Mouse (Mus musculus): Measurements from ENCODE around the gene Cib1. TPM values are rescaled to one million over a fixed set of nuclear protein-coding genes. Genes with fewer than 3 reads are reported as not detected.

The Cib1 gene
- total and polyA plus RNA-seq, 3 experiments, result 84.5 to 145 TPM; not detected in 1

DNA sequence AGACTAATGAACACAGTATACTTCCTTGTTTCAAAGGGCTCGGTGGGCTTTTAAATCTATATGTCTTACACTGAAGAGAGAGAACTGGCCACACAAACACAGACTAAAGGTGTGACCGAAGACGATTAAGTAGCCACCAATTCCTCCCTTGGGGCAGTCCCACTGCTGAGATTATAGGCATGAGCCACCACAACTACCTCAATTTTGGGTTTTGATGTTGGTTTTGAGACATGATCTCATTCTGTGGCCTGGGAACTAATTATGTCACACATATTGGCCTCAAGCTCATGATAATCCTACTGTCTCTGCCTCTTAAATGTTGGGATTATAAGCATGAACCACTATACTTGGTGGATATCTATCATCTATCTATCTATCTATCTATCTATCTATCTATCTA lies 55.2 kb downstream of the Cib1 start:
- DNase-seq (ENCODE audit: low read depth, low spot score), result no peak
- peaks cover 10 to 51% of the 10 kb centered on the region in 2 experiments for H3K4me1 ChIP-seq (ENCODE audit: control insufficient read depth in 1 of 2, insufficient read depth in 2 of 2, low read length in 2 of 2)
- H3K9me3 ChIP-seq (replicated peaks; ENCODE audit: insufficient read depth, low read length), result no peaks in the 10 kb centered on the region

More for the DNA sequence above, 55.2 kb downstream of the Cib1 start:
- Histone ChIP-seq H3K27ac (ENCODE audit: control insufficient read depth, low read depth, low read length) (no peak overlapping the region), H3K79me2 (ENCODE audit: control insufficient read depth, insufficient read depth, low read length, poor library complexity) (no peaks in the 10 kb centered on the region), H3K27me3 (ENCODE audit: control insufficient read depth in 1 of 2, insufficient read depth in 2 of 2, low read length in 2 of 2) (no peaks in the 10 kb centered on the region), H3K4me3 (ENCODE audit: control insufficient read depth in 1 of 2, insufficient read depth in 1 of 2, low read depth in 2 of 2, low read length in 2 of 2) (no peak overlapping the region), H3K9ac (ENCODE audit: control insufficient read depth, low read depth, low read length, poor library complexity, severe bottlenecking) (no peak overlapping the region), H3K36me3 (ENCODE audit: control insufficient read depth in 1 of 2, insufficient read depth in 2 of 2, low read length in 2 of 2) (peaks cover 0 to 19% of the 10 kb centered on the region in 2 experiments; a peak in 2 of 4 replicates)
- TF ChIP-seq MEF2A (IDR thresholded peaks at IDR 0.05; ENCODE audit: extremely low read depth, insufficient replicate concordance, low read depth, low read length, poor library complexity, severe bottlenecking) (no peak), GATA1 (IDR thresholded peaks at IDR 0.05; ENCODE audit: low read depth, low read length) (no peak), MAZ (IDR thresholded peaks at IDR 0.05; ENCODE audit: low read depth, low read length) (no peak), ETS1 (IDR thresholded peaks at IDR 0.05; ENCODE audit: low read depth, low read length) (no peak), USF2 (IDR thresholded peaks at IDR 0.05; ENCODE audit: borderline replicate concordance in 1 of 2, insufficient read depth in 1 of 2, low read depth in 1 of 2, low read length in 2 of 2) (no peak)

Other genes with a start within 250 kb of the Cib1 start
- gene Zfp710, start 208.0 kb downstream of the Cib1 start, total RNA-seq (2012; rRNA removed), result 11.8 and 14.8 TPM in 2 replicates
- 10 to 100 TPM in 1 of 2 experiments, not detected in 1; 19.1 TPM for gene Zfp710, start 208.0 kb downstream of the Cib1 start, polyA plus RNA-seq (2012; ENCODE audit: insufficient read depth in 1 of 2, insufficient read length in 2 of 2, low read depth in 1 of 2, low replicate concordance in 2 of 2, missing spikeins in 1 of 2)
- 121 and 141 TPM in 2 replicates for gene Idh2, start 117.4 kb downstream of the Cib1 start, total RNA-seq (2012; rRNA removed)
- 100 to 1,000 TPM; 181 to 268 TPM for gene Idh2, start 117.4 kb downstream of the Cib1 start, polyA plus RNA-seq (2012; ENCODE audit: insufficient read depth in 1 of 2, insufficient read length in 2 of 2, low read depth in 1 of 2, low replicate concordance in 2 of 2, missing spikeins in 1 of 2)
- gene Sema4b, start 46.0 kb downstream of the Cib1 start, total RNA-seq (2012; rRNA removed), result 8.4 and 10.9 TPM in 2 replicates
- 10 to 100 TPM in 1 of 2 experiments, not detected in 1; 17.3 TPM for gene Sema4b, start 46.0 kb downstream of the Cib1 start, polyA plus RNA-seq (2012; ENCODE audit: insufficient read depth in 1 of 2, insufficient read length in 2 of 2, low read depth in 1 of 2, low replicate concordance in 2 of 2, missing spikeins in 1 of 2)
- 3.4 and 4.0 TPM in 2 replicates for gene Gdpgp1, start 52 bp upstream of the Cib1 start, total RNA-seq (2012; rRNA removed)
- gene Gdpgp1, start 52 bp upstream of the Cib1 start, polyA plus RNA-seq (2012; ENCODE audit: insufficient read depth in 1 of 2, insufficient read length in 2 of 2, low read depth in 1 of 2, low replicate concordance in 2 of 2, missing spikeins in 1 of 2), result 1 to 10 TPM in 1 of 2 experiments, not detected in 1; 4.6 TPM
- 0.39 and 0.46 TPM in 2 replicates for gene Ttll13, start 13.6 kb upstream of the Cib1 start, total RNA-seq (2012; rRNA removed)
- gene Ttll13, start 13.6 kb upstream of the Cib1 start, polyA plus RNA-seq (2012; ENCODE audit: insufficient read depth in 1 of 2, insufficient read length in 2 of 2, low read depth in 1 of 2, low replicate concordance in 2 of 2, missing spikeins in 1 of 2), result under 1 TPM in 1 of 2 experiments, not detected in 1; 0.40 TPM
- gene Ngrn, start 28.4 kb upstream of the Cib1 start, total RNA-seq (2012; rRNA removed), result 42.8 and 48.0 TPM in 2 replicates
- 10 to 100 TPM in 1 of 2 experiments, not detected in 1; 37.2 TPM for gene Ngrn, start 28.4 kb upstream of the Cib1 start, polyA plus RNA-seq (2012; ENCODE audit: insufficient read depth in 1 of 2, insufficient read length in 2 of 2, low read depth in 1 of 2, low replicate concordance in 2 of 2, missing spikeins in 1 of 2)
- gene Vps33b, start 36.8 kb upstream of the Cib1 start, total RNA-seq (2012; rRNA removed), result 24.9 and 27.6 TPM in 2 replicates
- 10 to 100 TPM in 1 of 2 experiments, not detected in 1; 23.4 TPM for gene Vps33b, start 36.8 kb upstream of the Cib1 start, polyA plus RNA-seq (2012; ENCODE audit: insufficient read depth in 1 of 2, insufficient read length in 2 of 2, low read depth in 1 of 2, low replicate concordance in 2 of 2, missing spikeins in 1 of 2)
- gene Prc1, start 61.6 kb upstream of the Cib1 start, total RNA-seq (2012; rRNA removed), result 68.5 and 71.7 TPM in 2 replicates
- 100 to 1,000 TPM in 1 of 2 experiments, 10 to 100 TPM in 1; 82.2 to 108 TPM for gene Prc1, start 61.6 kb upstream of the Cib1 start, polyA plus RNA-seq (2012; ENCODE audit: insufficient read depth in 1 of 2, insufficient read length in 2 of 2, low read depth in 1 of 2, low replicate concordance in 2 of 2, missing spikeins in 1 of 2)
- 13.8 and 20.2 TPM in 2 replicates for gene Rccd1, start 91.6 kb upstream of the Cib1 start, total RNA-seq (2012; rRNA removed)
- gene Rccd1, start 91.6 kb upstream of the Cib1 start, polyA plus RNA-seq (2012; ENCODE audit: insufficient read depth in 1 of 2, insufficient read length in 2 of 2, low read depth in 1 of 2, low replicate concordance in 2 of 2, missing spikeins in 1 of 2), result 10 to 100 TPM in 1 of 2 experiments, not detected in 1; 16.8 TPM
- gene Unc45a, start 108.2 kb upstream of the Cib1 start, total RNA-seq (2012; rRNA removed), result 20.3 and 28.2 TPM in 2 replicates
- gene Unc45a, start 108.2 kb upstream of the Cib1 start, polyA plus RNA-seq (2012; ENCODE audit: insufficient read depth in 1 of 2, insufficient read length in 2 of 2, low read depth in 1 of 2, low replicate concordance in 2 of 2, missing spikeins in 1 of 2), result 10 to 100 TPM in 1 of 2 experiments, not detected in 1; 26.1 TPM
- 47.6 and 58.1 TPM in 2 replicates for gene Hddc3, start 110.3 kb upstream of the Cib1 start, total RNA-seq (2012; rRNA removed)
- 10 to 100 TPM in 1 of 2 experiments, not detected in 1; 47.1 TPM for gene Hddc3, start 110.3 kb upstream of the Cib1 start, polyA plus RNA-seq (2012; ENCODE audit: insufficient read depth in 1 of 2, insufficient read length in 2 of 2, low read depth in 1 of 2, low replicate concordance in 2 of 2, missing spikeins in 1 of 2)
- gene Man2a2, start 138.6 kb upstream of the Cib1 start, total RNA-seq (2012; rRNA removed), result 17.4 and 19.2 TPM in 2 replicates
- gene Man2a2, start 138.6 kb upstream of the Cib1 start, polyA plus RNA-seq (2012; ENCODE audit: insufficient read depth in 1 of 2, insufficient read length in 2 of 2, low read depth in 1 of 2, low replicate concordance in 2 of 2, missing spikeins in 1 of 2), result 10 to 100 TPM in 1 of 2 experiments, not detected in 1; 38.6 TPM
- 1.3 and 2.7 TPM in 2 replicates for gene Fes, start 155.1 kb upstream of the Cib1 start, total RNA-seq (2012; rRNA removed)
- 1 to 10 TPM in 1 of 2 experiments, not detected in 1; 6.6 TPM for gene Fes, start 155.1 kb upstream of the Cib1 start, polyA plus RNA-seq (2012; ENCODE audit: insufficient read depth in 1 of 2, insufficient read length in 2 of 2, low read depth in 1 of 2, low replicate concordance in 2 of 2, missing spikeins in 1 of 2)
- 11.6 and 13.7 TPM in 2 replicates for gene Furin, start 172.6 kb upstream of the Cib1 start, total RNA-seq (2012; rRNA removed)
- gene Furin, start 172.6 kb upstream of the Cib1 start, polyA plus RNA-seq (2012; ENCODE audit: insufficient read depth in 1 of 2, insufficient read length in 2 of 2, low read depth in 1 of 2, low replicate concordance in 2 of 2, missing spikeins in 1 of 2), result 10 to 100 TPM in 1 of 2 experiments, not detected in 1; 32.3 TPM